ENCODE assay signal across 8 mouse cellular contexts in the genomic region with DNA sequence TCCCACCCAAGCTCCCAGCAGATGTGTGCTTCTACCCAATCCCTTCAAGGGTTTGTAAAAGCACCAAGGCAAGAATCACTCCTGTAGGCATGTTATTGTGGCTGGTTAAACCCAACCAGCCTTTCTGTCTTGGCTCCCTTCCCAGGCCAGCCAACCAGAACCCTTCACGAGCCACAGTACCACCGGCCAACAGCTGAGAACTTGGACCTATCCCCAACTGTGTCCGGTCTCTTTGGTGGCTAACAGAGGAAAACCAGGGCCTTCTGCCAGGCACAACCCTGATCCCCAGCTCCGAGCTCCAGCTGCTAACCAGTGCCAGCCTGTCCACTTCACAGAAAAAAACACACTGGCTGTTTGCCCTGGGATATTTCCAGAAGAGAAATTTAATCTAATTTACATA. TPM values are rescaled to one million over a fixed set of nuclear protein-coding genes. Genes with fewer than 3 reads are reported as not detected.
DNase-seq lines count a peak whose midpoint lies in the region; ATAC-seq lines count a peak whose summit lies in the region.

No protein-coding gene starts in this region.

- no peak overlapping the region for H3K4me2 ChIP-seq in kidney, embryonic 16.5 days (replicated peaks; ENCODE audit: low read depth, low read length)

- H3K27me3 ChIP-seq in kidney, embryonic 16.5 days (ENCODE audit: insufficient read depth, low read length) = no peaks in the 10 kb centered on the region

- peaks cover 48% of the 10 kb centered on the region for H3K36me3 ChIP-seq in kidney, embryonic 16.5 days (ENCODE audit: insufficient read depth, low read length)

- H3K9ac ChIP-seq in kidney, embryonic 16.5 days (replicated peaks; ENCODE audit: low read length) = no peak overlapping the region

- no peak overlapping the region for H3K27ac ChIP-seq in kidney, embryonic 16.5 days (ENCODE audit: low read length)

- WGBS in kidney, embryonic 16.5 days = 68% methylated on average over 4 of the region's 4 CpGs

- peak; percentile 91 for DNase-seq in kidney, adult 18-20 months
- peak; percentile 63 for DNase-seq in adrenal gland, postnatal 25 days
- DNase-seq in gastrocnemius, adult 18-20 months (ENCODE audit: low spot score) = peak; percentile 85
- DNase-seq in kidney, postnatal 4 days = peak; percentile 64 to 76
- DNase-seq in ovary, postnatal 14 days (ENCODE audit: low spot score) = peak; percentile 39
- no peak for DNase-seq in spleen, adult 18-20 months
- no peak for DNase-seq in thymus, postnatal 10 days (ENCODE audit: low spot score in 2 of 2)

- ATAC-seq in kidney, embryonic 16.5 days (ENCODE audit: low FRiP score, low TSS enrichment) = no peak

- no peak overlapping the region for H3K4me3 ChIP-seq in kidney, embryonic 16.5 days (ENCODE audit: low read length)

- H3K9me3 ChIP-seq in kidney, embryonic 16.5 days (ENCODE audit: low read length) = no peaks in the 10 kb centered on the region

- peaks cover 9% of the 10 kb centered on the region for H3K4me1 ChIP-seq in kidney, embryonic 16.5 days (ENCODE audit: insufficient read depth, low read length)

RNA-seq across cellular contexts. Expression of a gene that starts 3.3 kb away (rescaled TPM):
- 124 and 130 TPM in 2 replicates for polyA plus RNA-seq in kidney, embryonic 16.5 days (2015; fragmentation: Nextera tagmentation; extraction: Ambion mirVana)
- total RNA-seq in adrenal gland, postnatal 25 days (2021) = 163 and 192 TPM in 2 replicates
- 10 to 100 TPM; 29.2 to 30.6 TPM for total RNA-seq in gastrocnemius, adult 18-20 months (2021)

RNA-seq across cellular contexts. Expression of a gene that starts 32.7 kb away (rescaled TPM):
- polyA plus RNA-seq in kidney, embryonic 16.5 days (2015; fragmentation: Nextera tagmentation; extraction: Ambion mirVana) = 112 and 126 TPM in 2 replicates
- 85.2 and 89.0 TPM in 2 replicates for total RNA-seq in adrenal gland, postnatal 25 days (2021)
- 10 to 100 TPM; 32.0 to 37.5 TPM for total RNA-seq in gastrocnemius, adult 18-20 months (2021)

RNA-seq across cellular contexts. Expression of a gene that starts 35.5 kb away (rescaled TPM):
- polyA plus RNA-seq in kidney, embryonic 16.5 days (2015; fragmentation: Nextera tagmentation; extraction: Ambion mirVana) = 22.0 and 23.8 TPM in 2 replicates
- 55.4 and 58.3 TPM in 2 replicates for total RNA-seq in adrenal gland, postnatal 25 days (2021)
- total RNA-seq in gastrocnemius, adult 18-20 months (2021) = 10 to 100 TPM; 13.1 to 14.5 TPM

RNA-seq across cellular contexts. Expression of a gene that starts 49.7 kb away (rescaled TPM):
- 0.63 and 0.97 TPM in 2 replicates for polyA plus RNA-seq in kidney, embryonic 16.5 days (2015; fragmentation: Nextera tagmentation; extraction: Ambion mirVana)
- 0.57 and 1.2 TPM in 2 replicates for total RNA-seq in adrenal gland, postnatal 25 days (2021)
- under 1 TPM; 0.09 to 0.85 TPM for total RNA-seq in gastrocnemius, adult 18-20 months (2021)

Comparison
In these comparisons a context has a peak if more than half of its experiments do, and no peak if none do; other contexts are left out.
1. DNase-seq: peak in kidney, adult 18-20 months (single experiment), adrenal gland, postnatal 25 days (single experiment), gastrocnemius, adult 18-20 months (single experiment), kidney, postnatal 4 days (2 of 2) and ovary, postnatal 14 days (single experiment); none in spleen, adult 18-20 months (0 of 2) and thymus, postnatal 10 days (0 of 2).